12 mouse cellular contexts compared by ENCODE assay signal in genomic region chr8:61421606-61422005, GRCm38 (mm10).
DNase-seq lines count a peak whose midpoint lies in the region; ATAC-seq and TF ChIP-seq lines count a peak whose summit lies in the region.
"Had no signal": no experiment of that assay in that cellular context is flagged by ENCODE, and none has a peak within 500 bp of the region (broad histone marks: within the 10 kb centered on the region; RNA-seq: fewer than 3 reads in every experiment).

No protein-coding gene starts in this region.

- no peaks in the 10 kb centered on the region for H3K27me3 ChIP-seq in hindbrain, postnatal 0 days (ENCODE audit: insufficient read depth, low read length)
- no peaks in the 10 kb centered on the region for H3K27me3 ChIP-seq in hindbrain, embryonic 11.5 days (ENCODE audit: control insufficient read depth, insufficient read depth, low read length)
- H3K27me3 ChIP-seq: CH12.LX; heart, embryonic 13.5 days had no signal

- no peak for TF ChIP-seq CTCF in hindbrain, postnatal 0 days (IDR thresholded peaks at IDR 0.05; ENCODE audit: low read depth)
- TF ChIP-seq CTCF in left cerebral cortex, adult 2 months (IDR thresholded peaks at IDR 0.05): no peak

- H3K9me3 ChIP-seq in hindbrain, postnatal 0 days (ENCODE audit: low read length): no peaks in the 10 kb centered on the region
- no peaks in the 10 kb centered on the region for H3K9me3 ChIP-seq in hindbrain, embryonic 11.5 days (ENCODE audit: control insufficient read depth, low read length)
- H3K9me3 ChIP-seq: heart, embryonic 13.5 days had no signal

- H3K9ac ChIP-seq in hindbrain, postnatal 0 days (replicated peaks; ENCODE audit: low read length): no peak overlapping the region
- no peak overlapping the region for H3K9ac ChIP-seq in hindbrain, embryonic 11.5 days (ENCODE audit: low read depth, low read length)
- H3K9ac ChIP-seq: heart, embryonic 13.5 days had no signal

- 43% methylated on average over 11 of the region's 11 CpGs for WGBS in hindbrain, postnatal 0 days
- WGBS in hindbrain, embryonic 11.5 days: 76% methylated on average over 11 of the region's 11 CpGs

- DNase-seq in hindbrain, postnatal 0 days (ENCODE audit: low spot score): peak; percentile 46
- no peak for DNase-seq in hindbrain, embryonic 11.5 days (ENCODE audit: low spot score)
- peak; percentile 28 to 38 for DNase-seq in frontal cortex, postnatal 10 days (ENCODE audit: low spot score in 2 of 2)
- DNase-seq in left cerebral cortex, adult 2 months (ENCODE audit: extremely low spot score in 1 of 2, low spot score in 2 of 2): peak; percentile 12 to 13
- peak; percentile 54 for DNase-seq in telencephalon, adult 2 months (ENCODE audit: low read depth, low spot score)
- DNase-seq in adrenal gland, postnatal 14 days: no peak
- no peak for DNase-seq in lung, postnatal 36 days
- DNase-seq: lung, postnatal 4 days; thymus, adult 18-20 months had no signal

- H3K36me3 ChIP-seq in hindbrain, postnatal 0 days (ENCODE audit: insufficient read depth, low read length): no peaks in the 10 kb centered on the region
- no peaks in the 10 kb centered on the region for H3K36me3 ChIP-seq in hindbrain, embryonic 11.5 days (ENCODE audit: control insufficient read depth, insufficient read depth, low read length)
- H3K36me3 ChIP-seq: heart, embryonic 13.5 days had no signal

- H3K4me3 ChIP-seq in hindbrain, postnatal 0 days (ENCODE audit: low read length): no peak overlapping the region
- no peak overlapping the region for H3K4me3 ChIP-seq in hindbrain, embryonic 11.5 days (ENCODE audit: low read depth, low read length)
- no peak overlapping the region for H3K4me3 ChIP-seq in left cerebral cortex, adult 2 months
- H3K4me3 ChIP-seq: heart, embryonic 13.5 days; myocyte had no signal

- 0 out of 2 replicates have a peak, but pooled peaks have one; percentile 43 for ATAC-seq in hindbrain, postnatal 0 days
- ATAC-seq in hindbrain, embryonic 11.5 days (ENCODE audit: low FRiP score): no peak

- no peak overlapping the region for H3K4me2 ChIP-seq in hindbrain, postnatal 0 days (ENCODE audit: low read depth, low read length)
- no peak overlapping the region for H3K4me2 ChIP-seq in hindbrain, embryonic 11.5 days (replicated peaks; ENCODE audit: low read depth, low read length)
- H3K4me2 ChIP-seq: heart, embryonic 13.5 days had no signal

- intact Hi-C loops in left cerebral cortex, adult 2 months (cut with DNase I): no loop called here

- no peak overlapping the region for H3K27ac ChIP-seq in hindbrain, postnatal 0 days
- H3K27ac ChIP-seq in hindbrain, embryonic 11.5 days (ENCODE audit: low read depth, low read length): no peak overlapping the region
- H3K27ac ChIP-seq in left cerebral cortex, adult 2 months: no peak overlapping the region

- no peaks in the 10 kb centered on the region for H3K4me1 ChIP-seq in hindbrain, postnatal 0 days (ENCODE audit: insufficient read depth, low read length)
- H3K4me1 ChIP-seq in hindbrain, embryonic 11.5 days (replicated peaks; ENCODE audit: control insufficient read depth, insufficient read depth, low read length): no peaks in the 10 kb centered on the region

Comparison
In these comparisons a context has a peak if more than half of its experiments do, and no peak if none do; other contexts are left out.
1. DNase-seq: peak in hindbrain, postnatal 0 days (single experiment), frontal cortex, postnatal 10 days (2 of 2), left cerebral cortex, adult 2 months (2 of 2) and telencephalon, adult 2 months (single experiment); none in hindbrain, embryonic 11.5 days (single experiment), adrenal gland, postnatal 14 days (single experiment) and lung, postnatal 36 days (single experiment).